Mouse (Mus musculus) liver, postnatal 0 days (tissue): ENCODE measurements around the gene Ugt1a9. TPM values are rescaled to one million over a fixed set of nuclear protein-coding genes. Genes with fewer than 3 reads are reported as not detected.
A peak's percentile ranks its signal among the peaks of the same experiment; 100 is the strongest.
"Not testable (repeated sequence)": the region's sequence is repeated elsewhere in the genome, so short reads cannot be mapped to it uniquely, and the experiment has no call there.

Source experiments
- ATAC-seq: fragments of 200-750 bp; cut with Nextera tagmentation; 2 replicates; pipeline ENCODE4 v1.8.0; 2017; ENCODE audit warnings: mild to moderate bottlenecking, moderate library complexity
- DNase-seq: peaks from one replicate; pipeline ENCODE4 v3.0.0-alpha.2; 2016
- H3K27ac ChIP-seq: fragments of 300-500 bp; sonication (generic); 2 replicates; pipeline ENCODE4 v1.5.1; 2014; ENCODE audit warnings: antibody characterized with exemption, moderate library complexity, mild to moderate bottlenecking, low read depth
- H3K27me3 ChIP-seq: fragments of 300-500 bp; sonication (generic); 2 replicates; pipeline ENCODE4 v1.6.1; 2014; ENCODE audit warnings: low read length, control low read depth, mixed read lengths; ENCODE audit not compliant: insufficient read depth
- H3K36me3 ChIP-seq: fragments of 300-500 bp; sonication (generic); replicated peaks from 2 replicates; pipeline ENCODE4 v1.6.1; 2014; ENCODE audit warnings: mild to moderate bottlenecking, control low read depth, low read length, moderate library complexity, mixed read lengths; ENCODE audit not compliant: insufficient read depth
- H3K4me1 ChIP-seq: fragments of 300-500 bp; sonication (generic); 2 replicates; pipeline ENCODE4 v1.6.1; 2014; ENCODE audit warnings: antibody characterized with exemption, mild to moderate bottlenecking, control low read depth; ENCODE audit not compliant: insufficient read depth
- H3K4me2 ChIP-seq: fragments of 300-500 bp; sonication (generic); 2 replicates; pipeline ENCODE4 v1.6.1; 2014; ENCODE audit warnings: low read depth, mild to moderate bottlenecking, low read length, moderate library complexity, mixed read lengths
- H3K4me3 ChIP-seq: fragments of 300-500 bp; sonication (generic); 2 replicates; pipeline ENCODE4 v1.5.1; 2014; ENCODE audit warnings: low read depth, low read length
- H3K9ac ChIP-seq: fragments of 300-500 bp; sonication (generic); replicated peaks from 2 replicates; pipeline ENCODE4 v1.6.1; 2014; ENCODE audit warnings: mild to moderate bottlenecking, moderate library complexity
- H3K9me3 ChIP-seq: fragments of 300-500 bp; sonication (generic); 2 replicates; pipeline ENCODE4 v1.6.1; 2016; ENCODE audit warnings: mild to moderate bottlenecking, control low read depth, low read length, mixed read lengths
- CTCF ChIP-seq: sonication (generic); IDR thresholded peaks from 2 replicates; pipeline ENCODE4 v1.5.1; 2016; ENCODE audit warnings: antibody characterized with exemption, low read depth
- EP300 ChIP-seq: IDR thresholded peaks from 2 replicates; pipeline ENCODE4 v1.6.1; 2016; ENCODE audit warnings: antibody characterized with exemption, low read depth, mild to moderate bottlenecking
- WGBS: fragments of 180-500 bp; shearing (Covaris S2); extraction: QIAGEN DNeasy Blood & Tissue Kit; methylation state at CpG from one replicate; pipeline ENCODE4 v1.1.7; 2014; ENCODE audit not compliant: insufficient replicate concordance; 5-methylcytosine and 5-hydroxymethylcytosine counted together
- polyA plus RNA-seq: library from polyadenylated mRNA; unstranded; fragments of >200 nt; fragmentation: Nextera tagmentation; extraction: Ambion mirVana; gene quantifications from 2 replicates; pipeline ENCODE4 v1.2.1, GENCODE M21; 2015

The Ugt1a9 gene
- polyA plus RNA-seq, 1 experiment from 2014 or later: 0.54 TPM

DNA sequence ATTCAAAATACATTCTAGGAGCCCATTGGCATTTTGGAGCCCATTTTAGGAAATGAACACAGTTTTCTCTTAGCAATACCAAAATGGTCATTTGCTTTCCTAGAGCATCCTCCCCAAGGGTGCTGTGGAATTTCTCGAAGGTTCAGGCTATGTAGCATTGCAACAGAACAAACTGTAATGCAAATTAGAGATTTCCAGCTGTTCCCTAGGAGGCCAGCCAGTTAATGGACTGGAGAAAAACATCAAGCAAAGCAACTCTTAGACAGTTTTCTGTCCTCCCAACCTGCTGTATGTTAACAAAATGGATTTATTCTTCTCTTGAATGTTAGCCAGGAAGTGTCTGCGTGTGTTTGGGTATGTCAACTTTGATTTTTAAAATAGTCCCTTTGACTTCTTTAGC, 66.0 kb downstream of the Ugt1a9 start:
- Histone ChIP-seq H3K27ac (0 out of 2 replicates have a peak overlapping the region, but pooled peaks have one; percentile 29), H3K36me3 (no peaks in the 10 kb centered on the region), H3K9me3 (no peaks in the 10 kb centered on the region), H3K27me3 (no peaks in the 10 kb centered on the region), H3K4me3 (no peak overlapping the region), H3K4me2 (no peak overlapping the region), H3K4me1 (peaks cover 20% of the 10 kb centered on the region), H3K9ac (no peak overlapping the region)
- no peak for TF ChIP-seq EP300
- TF ChIP-seq CTCF: no peak
- DNase-seq (no peak), ATAC-seq (no peak)
- WGBS: 62% methylated on average over 2 of the region's 2 CpGs

DNA sequence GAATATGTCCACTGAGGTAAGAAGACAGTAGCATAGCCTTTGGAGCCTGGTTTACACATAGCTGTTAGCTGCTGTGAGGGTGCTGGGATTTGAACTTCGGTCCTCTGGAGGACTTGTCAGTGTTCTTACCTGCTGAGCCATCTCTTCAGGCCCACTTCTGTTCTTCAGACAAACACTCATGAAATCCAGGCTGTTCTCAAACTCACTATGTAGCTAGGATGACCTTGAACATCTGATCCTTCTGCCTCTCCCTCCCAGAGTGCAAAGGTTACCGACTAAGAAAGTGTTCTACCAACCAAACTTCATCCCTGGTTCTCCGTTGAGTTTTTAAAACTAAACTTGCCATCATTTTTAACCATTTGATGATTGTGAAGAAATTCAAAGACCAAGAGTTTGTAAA, 66.7 kb downstream of the Ugt1a9 start:
- Histone ChIP-seq H3K4me2 (no peak overlapping the region), H3K9me3 (no peaks in the 10 kb centered on the region), H3K9ac (no peak overlapping the region), H3K27me3 (no peaks in the 10 kb centered on the region), H3K4me3 (no peak overlapping the region), H3K4me1 (peaks cover 20% of the 10 kb centered on the region), H3K36me3 (no peaks in the 10 kb centered on the region), H3K27ac (peak overlapping the region; percentile 29; the same call in 1 of the 2 replicates)
- TF ChIP-seq CTCF (no peak), EP300 (no peak)
- ATAC-seq: no peak
- 64% methylated on average over 3 of the region's 3 CpGs for WGBS
- no peak for DNase-seq

DNA sequence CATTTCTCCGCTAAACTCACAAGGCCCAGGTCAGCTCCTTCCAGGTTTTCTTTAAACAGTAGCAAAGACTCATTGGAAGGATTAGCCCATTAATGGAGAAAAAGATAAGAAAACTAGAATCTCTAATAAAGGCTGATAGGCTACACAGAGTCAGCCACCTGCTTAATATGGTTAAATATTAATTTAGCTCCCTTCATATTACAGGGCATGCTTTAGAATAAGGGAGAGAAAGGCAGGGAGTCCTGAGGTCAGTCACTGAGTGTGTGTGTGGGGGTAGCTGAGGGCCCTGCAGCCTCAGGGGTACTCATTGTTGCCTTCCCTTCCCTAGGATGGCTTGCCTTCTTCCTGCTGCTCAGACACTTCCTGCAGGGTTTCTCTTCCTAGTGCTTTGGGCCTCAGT, 67.5 kb downstream of the Ugt1a9 start:
- DNase-seq (no peak), ATAC-seq (no peak)
- no peak for TF ChIP-seq CTCF
- TF ChIP-seq EP300: no peak
- Histone ChIP-seq H3K4me1 (peaks cover 20% of the 10 kb centered on the region), H3K4me2 (no peak overlapping the region), H3K36me3 (no peaks in the 10 kb centered on the region), H3K27ac (no peak overlapping the region), H3K27me3 (no peaks in the 10 kb centered on the region), H3K9me3 (no peaks in the 10 kb centered on the region), H3K9ac (no peak overlapping the region), H3K4me3 (no peak overlapping the region)
- WGBS: 85% methylated on average over 1 of the region's 1 CpGs

DNA sequence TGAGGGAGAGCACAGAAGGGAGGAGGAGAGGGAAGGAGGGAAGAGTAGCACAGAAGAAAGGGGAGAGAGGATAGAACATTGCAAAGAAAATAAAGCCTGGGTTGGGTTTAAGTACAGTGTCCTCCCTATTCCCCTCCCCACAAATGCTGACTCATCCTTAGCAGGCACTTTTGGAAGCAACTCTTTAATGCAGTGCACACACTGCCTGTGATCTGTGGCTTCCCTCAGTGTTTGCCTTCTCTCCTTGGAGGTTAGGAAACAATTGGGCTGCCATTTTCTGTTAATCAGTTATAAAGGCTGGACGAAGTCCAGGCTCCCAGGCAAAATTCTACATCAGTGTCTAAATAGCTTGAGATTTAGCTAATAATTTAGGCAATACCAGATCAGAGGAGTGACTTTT, 69.9 kb downstream of the Ugt1a9 start:
- H3K9ac ChIP-seq, H3K27ac ChIP-seq, H3K4me1 ChIP-seq, H3K4me3 ChIP-seq, H3K4me2 ChIP-seq, H3K9me3 ChIP-seq, H3K36me3 ChIP-seq, H3K27me3 ChIP-seq: not testable (repeated sequence)
- ATAC-seq: peak; percentile 89
- WGBS: 32% methylated on average over 1 of the region's 1 CpGs
- peak; percentile 18 for DNase-seq

DNA sequence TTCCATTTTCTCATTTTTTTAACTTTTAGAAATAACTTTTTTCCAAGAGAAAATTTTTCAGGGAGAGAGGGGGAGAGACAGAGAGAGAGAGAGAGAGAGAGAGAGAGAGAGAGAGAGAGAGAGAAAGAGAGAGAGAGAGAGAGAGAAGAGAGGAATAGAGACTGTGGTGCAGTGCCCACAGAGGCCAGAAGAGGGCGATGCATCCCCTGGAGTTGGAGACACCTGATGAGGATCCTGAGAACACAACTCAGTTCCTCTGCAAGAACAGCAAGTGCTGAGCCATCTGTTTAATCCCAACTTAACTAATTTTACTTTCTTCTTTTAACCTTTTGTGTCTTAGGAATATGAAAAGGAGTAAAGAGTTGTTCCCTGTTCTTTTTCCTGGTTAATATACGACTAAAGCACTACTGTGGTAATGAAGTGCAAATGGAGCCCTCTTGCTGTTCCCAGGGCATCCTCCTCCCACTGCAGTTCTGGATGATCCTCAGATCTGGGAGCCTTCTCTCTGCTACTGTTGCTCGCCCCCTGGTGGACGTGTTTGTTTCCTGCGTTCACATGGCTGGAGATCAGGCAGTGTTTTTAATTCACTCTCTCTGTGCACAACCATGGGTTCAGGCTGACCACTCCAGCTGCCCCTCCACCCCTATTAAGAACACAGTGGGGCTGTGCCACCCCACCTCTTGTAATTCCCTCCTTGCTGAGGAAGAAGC, 73.5 kb downstream of the Ugt1a9 start:
- not testable (repeated sequence) for H3K27ac ChIP-seq, H3K36me3 ChIP-seq, H3K4me3 ChIP-seq, H3K4me2 ChIP-seq, H3K4me1 ChIP-seq, H3K27me3 ChIP-seq, H3K9me3 ChIP-seq, H3K9ac ChIP-seq
- TF ChIP-seq CTCF: peak; percentile 72
- peak; percentile 74 for DNase-seq
- WGBS: 4% methylated on average over 5 of the region's 5 CpGs
- ATAC-seq: peak; percentile 37; the same call in 1 of the 2 replicates

DNA sequence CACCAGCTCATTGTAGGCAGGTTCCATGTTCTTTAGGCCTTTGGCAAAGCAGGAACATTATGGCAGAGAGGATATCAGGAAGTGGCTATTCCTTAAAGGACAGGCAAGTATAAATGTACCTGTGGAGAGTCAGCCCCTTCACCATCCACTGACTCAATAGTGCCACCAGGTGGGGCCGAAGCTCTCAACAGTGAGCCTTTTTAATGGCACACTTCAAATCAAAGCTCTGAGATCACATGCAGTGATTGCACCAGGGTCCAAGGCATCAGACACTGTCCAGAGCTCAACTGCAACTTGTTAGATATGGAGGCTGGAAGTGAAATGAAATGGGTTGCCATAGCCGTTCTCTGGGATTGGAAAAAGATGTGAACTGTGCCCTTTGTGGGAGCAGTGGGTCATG, 74.7 kb downstream of the Ugt1a9 start:
- not testable (repeated sequence) for ATAC-seq, H3K4me2 ChIP-seq, H3K9ac ChIP-seq, H3K27ac ChIP-seq, H3K9me3 ChIP-seq, H3K27me3 ChIP-seq, H3K36me3 ChIP-seq, H3K4me3 ChIP-seq, H3K4me1 ChIP-seq
- WGBS: 60% methylated on average over 2 of the region's 2 CpGs
- DNase-seq: peak; percentile 24
- TF ChIP-seq CTCF: peak; percentile 51

DNA sequence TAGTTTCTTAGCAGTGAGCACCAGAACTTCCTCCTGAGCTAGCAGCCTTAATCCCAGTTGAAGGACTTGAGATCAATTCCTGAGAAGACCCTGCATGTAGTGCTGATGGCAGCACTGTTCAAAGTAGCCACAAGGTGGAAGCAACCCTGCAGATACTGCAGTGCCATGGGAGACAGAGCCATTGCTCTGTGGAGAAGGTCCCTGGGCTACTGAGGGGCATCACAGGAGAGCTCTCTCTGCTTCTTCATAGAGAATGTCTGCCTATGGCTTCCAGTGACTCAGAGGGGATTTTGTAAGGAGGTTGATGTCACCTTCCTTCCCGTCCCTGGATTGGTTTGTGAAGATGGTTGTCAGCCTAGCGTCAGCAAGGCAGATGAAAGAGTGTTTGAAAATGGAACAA, 79.5 kb downstream of the Ugt1a9 start:
- not testable (repeated sequence) for H3K36me3 ChIP-seq, H3K9me3 ChIP-seq, DNase-seq, H3K4me1 ChIP-seq, ATAC-seq, H3K4me2 ChIP-seq, H3K4me3 ChIP-seq, H3K9ac ChIP-seq, H3K27me3 ChIP-seq, H3K27ac ChIP-seq
- WGBS: 72% methylated on average over 2 of the region's 2 CpGs
- peak; percentile 54 for TF ChIP-seq CTCF
